Mouse (Mus musculus) heart, embryonic 14.5 days (tissue): ENCODE results near the gene 1700067P10Rik. TPM values are rescaled to one million over a fixed set of nuclear protein-coding genes. Genes with fewer than 3 reads are reported as not detected.

Experiments used
- ATAC-seq: fragments of 200-750 bp; cut with Nextera tagmentation; 2 replicates; pipeline ENCODE4 v1.8.0; 2017; ENCODE audit warnings: low read depth, moderate TSS enrichment; ENCODE audit not compliant: insufficient number of reproducible peaks, insufficient read depth, low FRiP score
- H3K27ac ChIP-seq, 2 experiments: fragments of 200-500 bp in 1 of 2; fragments of 300-500 bp in 1 of 2; sonication (generic) in 1 of 2; replicated peaks in 1 of 2; 2 replicates each; pipeline ENCODE4 v1.5.1; 2012 to 2014; ENCODE audit warnings: low read depth in 2 of 2, low read length in 2 of 2, control low read depth in 1 of 2, mild to moderate bottlenecking in 1 of 2, mixed read lengths in 1 of 2; ENCODE audit not compliant: control insufficient read depth in 1 of 2, insufficient read depth in 1 of 2
- H3K27me3 ChIP-seq: fragments of 300-500 bp; sonication (generic); 2 replicates; pipeline ENCODE4 v1.6.1; 2014; ENCODE audit warnings: mild to moderate bottlenecking, low read length, control low read depth; ENCODE audit not compliant: control insufficient read depth, insufficient read depth
- H3K36me3 ChIP-seq: fragments of 300-500 bp; sonication (generic); 2 replicates; pipeline ENCODE4 v1.6.1; 2014; ENCODE audit warnings: mild to moderate bottlenecking, control low read depth, low read length, mixed read lengths; ENCODE audit not compliant: control insufficient read depth, insufficient read depth
- H3K4me1 ChIP-seq, 2 experiments: fragments of 200-500 bp in 1 of 2; fragments of 300-500 bp in 1 of 2; sonication (generic) in 1 of 2; 2 replicates each; pipeline ENCODE4 v1.6.1; 2012 to 2014; ENCODE audit warnings: low read length in 2 of 2, control low read depth in 1 of 2, mixed read lengths in 1 of 2; ENCODE audit not compliant: control insufficient read depth in 2 of 2, insufficient read depth in 2 of 2
- H3K4me2 ChIP-seq: fragments of 300-500 bp; sonication (generic); 2 replicates; pipeline ENCODE4 v1.6.1; 2014; ENCODE audit warnings: mild to moderate bottlenecking, low read length
- H3K4me3 ChIP-seq, 2 experiments: fragments of 200-500 bp in 1 of 2; fragments of 300-500 bp in 1 of 2; sonication (generic) in 1 of 2; 2 replicates each; pipeline ENCODE4 v1.5.1; 2012 to 2014; ENCODE audit warnings: low read length in 2 of 2, mild to moderate bottlenecking in 2 of 2, control low read depth in 1 of 2, low read depth in 1 of 2, moderate library complexity in 1 of 2; ENCODE audit not compliant: control insufficient read depth in 1 of 2, insufficient read depth in 1 of 2
- H3K9ac ChIP-seq: fragments of 300-500 bp; sonication (generic); 2 replicates; pipeline ENCODE4 v1.6.1; 2014; ENCODE audit warnings: mild to moderate bottlenecking, low read length
- H3K9me3 ChIP-seq: fragments of 300-500 bp; sonication (generic); 2 replicates; pipeline ENCODE4 v1.6.1; 2016; ENCODE audit warnings: low read length, control low read depth; ENCODE audit not compliant: control insufficient read depth
- WGBS: fragments of 180-500 bp; shearing (Covaris S2); extraction: QIAGEN DNeasy Blood & Tissue Kit; methylation state at CpG from one replicate; pipeline ENCODE4 v1.1.7; 2014; 5-methylcytosine and 5-hydroxymethylcytosine counted together
- polyA plus RNA-seq: library from polyadenylated mRNA; unstranded; fragments of >200 nt; fragmentation: Nextera tagmentation; extraction: Ambion mirVana; gene quantifications from 2 replicates; pipeline ENCODE4 v1.2.1, GENCODE M21; 2014

The 1700067P10Rik gene
- polyA plus RNA-seq, 1 experiment from 2014 or later, result not detected

- Histone ChIP-seq H3K27me3 (peaks cover 30% of the 10 kb centered on the region), H3K4me3 (no peak overlapping the region), H3K4me2 (no peak overlapping the region), H3K9ac (no peak overlapping the region), H3K9me3 (0 out of 2 replicates have a peak, but pooled peaks cover 3% of the 10 kb centered on the region), H3K36me3 (no peaks in the 10 kb centered on the region), H3K27ac (no peak overlapping the region), H3K4me1 (peaks cover 11% of the 10 kb centered on the region in 2 experiments)
- WGBS, result 83% methylated on average over 2 of the region's 2 CpGs
- no peak for ATAC-seq
These were observed 35.5 kb upstream of the 1700067P10Rik start for GRCm38 (mm10) chr17:48053646-48054045.

- Histone ChIP-seq H3K27ac (no peak overlapping the region), H3K9me3 (0 out of 2 replicates have a peak, but pooled peaks cover 3% of the 10 kb centered on the region), H3K36me3 (no peaks in the 10 kb centered on the region), H3K9ac (no peak overlapping the region), H3K4me1 (peaks cover 11% of the 10 kb centered on the region in 2 experiments), H3K27me3 (peaks cover 37% of the 10 kb centered on the region), H3K4me3 (no peak overlapping the region), H3K4me2 (no peak overlapping the region)
- ATAC-seq, result no peak; the same call in 1 of the 2 replicates
- WGBS, result 37% methylated on average over 20 of the region's 20 CpGs
These were observed 33.9 kb upstream of the 1700067P10Rik start for GRCm38 (mm10) chr17:48055076-48055816.

GRCm38 (mm10) chr17:48057382-48057781 lies 31.7 kb upstream of the 1700067P10Rik start:
- ATAC-seq, result no peak
- peak overlapping the region; percentile 53 for H3K4me2 ChIP-seq

GRCm38 (mm10) chr17:48064196-48064843 lies 24.8 kb upstream of the 1700067P10Rik start:
- ATAC-seq, result no peak
- H3K4me2 ChIP-seq, result no peak overlapping the region
- H3K27me3 ChIP-seq, result peaks cover 5% of the 10 kb centered on the region
- no peaks in the 10 kb centered on the region for H3K36me3 ChIP-seq
- H3K4me3 ChIP-seq, result no peak overlapping the region
- no peak overlapping the region; the same call in 1 of the 2 replicates for H3K9ac ChIP-seq
- no peaks in the 10 kb centered on the region for H3K9me3 ChIP-seq
- H3K4me1 ChIP-seq, result no peaks in the 10 kb centered on the region
- H3K27ac ChIP-seq, result no peak overlapping the region
- WGBS, result 43% methylated on average over 10 of the region's 10 CpGs

More at GRCm38 (mm10) chr17:48057382-48057781, 31.7 kb upstream of the 1700067P10Rik start:
- Histone ChIP-seq H3K9me3 (0 out of 2 replicates have a peak, but pooled peaks cover 3% of the 10 kb centered on the region), H3K27ac (no peak overlapping the region), H3K9ac (peak overlapping the region; percentile 34), H3K36me3 (no peaks in the 10 kb centered on the region), H3K27me3 (peaks cover 37% of the 10 kb centered on the region), H3K4me3 (peak overlapping the region in 1 of 2 experiments; percentile 13; a peak in 2 of 4 replicates), H3K4me1 (peaks cover 11% of the 10 kb centered on the region in 2 experiments)
- 2% methylated on average over 12 of the region's 12 CpGs for WGBS

- H3K36me3 ChIP-seq, result no peaks in the 10 kb centered on the region
- no peak overlapping the region for H3K4me2 ChIP-seq
- no peaks in the 10 kb centered on the region for H3K4me1 ChIP-seq
- H3K4me3 ChIP-seq, result no peak overlapping the region
- H3K9ac ChIP-seq, result no peak overlapping the region
- no peaks in the 10 kb centered on the region for H3K9me3 ChIP-seq
- no peak for ATAC-seq
- 0 out of 2 replicates have a peak, but pooled peaks cover 3% of the 10 kb centered on the region for H3K27me3 ChIP-seq
- 38% methylated on average over 5 of the region's 5 CpGs for WGBS
- no peak overlapping the region for H3K27ac ChIP-seq
These were observed 24.0 kb upstream of the 1700067P10Rik start for GRCm38 (mm10) chr17:48065081-48065501.

GRCm38 (mm10) chr17:48067083-48067614 lies 22.0 kb upstream of the 1700067P10Rik start:
- 0 out of 2 replicates have a peak, but pooled peaks cover 3% of the 10 kb centered on the region for H3K27me3 ChIP-seq
- H3K9me3 ChIP-seq, result peaks cover 6% of the 10 kb centered on the region; the same call in 1 of the 2 replicates
- no peaks in the 10 kb centered on the region for H3K4me1 ChIP-seq
- H3K9ac ChIP-seq, result no peak overlapping the region
- 71% methylated on average over 10 of the region's 10 CpGs for WGBS
- H3K36me3 ChIP-seq, result no peaks in the 10 kb centered on the region
- H3K4me2 ChIP-seq, result no peak overlapping the region
- no peak overlapping the region for H3K27ac ChIP-seq
- no peak overlapping the region for H3K4me3 ChIP-seq
- ATAC-seq, result no peak

- H3K9me3 ChIP-seq, result peaks cover 6% of the 10 kb centered on the region; the same call in 1 of the 2 replicates
- H3K9ac ChIP-seq, result no peak overlapping the region
- ATAC-seq, result no peak
- no peak overlapping the region for H3K27ac ChIP-seq
- WGBS, result 27% methylated on average over 5 of the region's 5 CpGs
- no peak overlapping the region for H3K4me2 ChIP-seq
- H3K4me1 ChIP-seq, result no peaks in the 10 kb centered on the region
- 0 out of 2 replicates have a peak, but pooled peaks cover 3% of the 10 kb centered on the region for H3K27me3 ChIP-seq
- H3K36me3 ChIP-seq, result no peaks in the 10 kb centered on the region
- no peak overlapping the region for H3K4me3 ChIP-seq
These were observed 21.4 kb upstream of the 1700067P10Rik start for GRCm38 (mm10) chr17:48067729-48068128.
